Mouse (Mus musculus) lung, embryonic 16.5 days (tissue): ENCODE results near the gene Cfap43. TPM values are rescaled to one million over a fixed set of nuclear protein-coding genes. Genes with fewer than 3 reads are reported as not detected.
A peak's percentile ranks its signal among the peaks of the same experiment; 100 is the strongest.

Experiments
- ATAC-seq: fragments of 200-750 bp; cut with Nextera tagmentation; 2 replicates; pipeline ENCODE4 v1.8.0; 2017; ENCODE audit warnings: low read depth, mild to moderate bottlenecking, moderate library complexity
- H3K27ac ChIP-seq: fragments of 300-500 bp; sonication (generic); 2 replicates; pipeline ENCODE4 v1.5.1; 2014; ENCODE audit warnings: mild to moderate bottlenecking, control low read depth, low read length
- H3K27me3 ChIP-seq: fragments of 300-500 bp; sonication (generic); 2 replicates; pipeline ENCODE4 v1.6.1; 2014; ENCODE audit warnings: low read depth, low read length, mixed read lengths; ENCODE audit not compliant: control insufficient read depth, insufficient read depth
- H3K36me3 ChIP-seq: fragments of 300-500 bp; sonication (generic); 2 replicates; pipeline ENCODE4 v1.6.1; 2014; ENCODE audit warnings: low read length; ENCODE audit not compliant: control insufficient read depth, insufficient read depth
- H3K4me1 ChIP-seq: fragments of 300-500 bp; sonication (generic); replicated peaks from 2 replicates; pipeline ENCODE4 v1.6.1; 2014; ENCODE audit warnings: low read length, mixed read lengths; ENCODE audit not compliant: control insufficient read depth, insufficient read depth
- H3K4me2 ChIP-seq: fragments of 300-500 bp; sonication (generic); 2 replicates; pipeline ENCODE4 v1.6.1; 2014; ENCODE audit warnings: low read depth, low read length, control low read depth
- H3K4me3 ChIP-seq: fragments of 300-500 bp; sonication (generic); 2 replicates; pipeline ENCODE4 v1.5.1; 2014; ENCODE audit warnings: mild to moderate bottlenecking, low read length, control low read depth
- H3K9ac ChIP-seq: fragments of 300-500 bp; sonication (generic); 2 replicates; pipeline ENCODE4 v1.6.1; 2014; ENCODE audit warnings: low read length, control low read depth
- H3K9me3 ChIP-seq: fragments of 300-500 bp; sonication (generic); 2 replicates; pipeline ENCODE4 v1.6.1; 2016; ENCODE audit warnings: low read length; ENCODE audit not compliant: control insufficient read depth
- WGBS: fragments of 180-500 bp; shearing (Covaris S2); extraction: QIAGEN DNeasy Blood & Tissue Kit; methylation state at CpG from one replicate; pipeline ENCODE4 v1.1.7; 2014; 5-methylcytosine and 5-hydroxymethylcytosine counted together
- polyA plus RNA-seq: library from polyadenylated mRNA; unstranded; fragments of >200 nt; fragmentation: Nextera tagmentation; extraction: Ambion mirVana; gene quantifications from 2 replicates; pipeline ENCODE4 v1.2.1, GENCODE M21; 2015

Cfap43 gene
- polyA plus RNA-seq, 1 experiment from 2014 or later, result 1.7 TPM

GRCm38 (mm10) chr19:47918455-47919101, 509 bp downstream of the Cfap43 start:
- WGBS, result under 1% methylated on average over 29 of the region's 29 CpGs
- Histone ChIP-seq H3K27me3 (no peaks in the 10 kb centered on the region), H3K36me3 (no peaks in the 10 kb centered on the region), H3K4me1 (peaks cover 30% of the 10 kb centered on the region), H3K27ac (peak overlapping the region; percentile 97), H3K4me2 (peak overlapping the region; percentile 73), H3K4me3 (peak overlapping the region; percentile 89), H3K9ac (peak overlapping the region; percentile 91), H3K9me3 (no peaks in the 10 kb centered on the region)
- ATAC-seq, result peak; percentile 25; the same call in 1 of the 2 replicates

- Histone ChIP-seq H3K27me3 (no peaks in the 10 kb centered on the region), H3K9ac (peak overlapping the region; percentile 91), H3K36me3 (no peaks in the 10 kb centered on the region), H3K9me3 (no peaks in the 10 kb centered on the region), H3K4me2 (peak overlapping the region; percentile 73), H3K4me3 (peak overlapping the region; percentile 89), H3K4me1 (peaks cover 30% of the 10 kb centered on the region), H3K27ac (peak overlapping the region; percentile 97)
- 11% methylated on average over 9 of the region's 9 CpGs for WGBS
- no peak for ATAC-seq
These were observed 1.1 kb downstream of the Cfap43 start for GRCm38 (mm10) chr19:47918016-47918415.

- Histone ChIP-seq H3K9me3 (no peaks in the 10 kb centered on the region), H3K27ac (no peak overlapping the region), H3K36me3 (no peaks in the 10 kb centered on the region), H3K4me3 (peak overlapping the region; percentile 89), H3K9ac (peak overlapping the region; percentile 91), H3K4me1 (peaks cover 30% of the 10 kb centered on the region), H3K27me3 (no peaks in the 10 kb centered on the region), H3K4me2 (peak overlapping the region; percentile 73)
- WGBS, result 34% methylated on average over 4 of the region's 4 CpGs
- no peak for ATAC-seq
These were observed 1.7 kb downstream of the Cfap43 start for GRCm38 (mm10) chr19:47917396-47917795.

- Histone ChIP-seq H3K4me1 (peaks cover 28% of the 10 kb centered on the region), H3K27me3 (no peaks in the 10 kb centered on the region), H3K4me2 (no peak overlapping the region), H3K4me3 (no peak overlapping the region), H3K9ac (no peak overlapping the region), H3K27ac (no peak overlapping the region), H3K36me3 (no peaks in the 10 kb centered on the region), H3K9me3 (no peaks in the 10 kb centered on the region)
- 79% methylated on average over 4 of the region's 4 CpGs for WGBS
- ATAC-seq, result no peak
These were observed 3.8 kb downstream of the Cfap43 start for GRCm38 (mm10) chr19:47915251-47915650.

GRCm38 (mm10) chr19:47914191-47914590, 4.9 kb downstream of the Cfap43 start:
- no peak for ATAC-seq
- H3K4me3 ChIP-seq, result no peak overlapping the region
- no peak overlapping the region for H3K9ac ChIP-seq
- no peaks in the 10 kb centered on the region for H3K27me3 ChIP-seq
- no peaks in the 10 kb centered on the region for H3K36me3 ChIP-seq
- WGBS, result 88% methylated on average over 4 of the region's 4 CpGs
- H3K9me3 ChIP-seq, result no peaks in the 10 kb centered on the region
- no peak overlapping the region for H3K27ac ChIP-seq
- H3K4me2 ChIP-seq, result no peak overlapping the region
- peaks cover 33% of the 10 kb centered on the region for H3K4me1 ChIP-seq

GRCm38 (mm10) chr19:47913344-47913743, 5.7 kb downstream of the Cfap43 start:
- Histone ChIP-seq H3K27me3 (no peaks in the 10 kb centered on the region), H3K9me3 (no peaks in the 10 kb centered on the region), H3K36me3 (no peaks in the 10 kb centered on the region), H3K27ac (no peak overlapping the region), H3K4me3 (no peak overlapping the region), H3K9ac (no peak overlapping the region), H3K4me2 (no peak overlapping the region), H3K4me1 (peaks cover 38% of the 10 kb centered on the region)
- no peak for ATAC-seq
- 87% methylated on average over 7 of the region's 7 CpGs for WGBS

GRCm38 (mm10) chr19:47910751-47911150, 8.3 kb downstream of the Cfap43 start:
- H3K27ac ChIP-seq, result no peak overlapping the region
- no peak for ATAC-seq
- H3K9me3 ChIP-seq, result no peaks in the 10 kb centered on the region
- H3K27me3 ChIP-seq, result no peaks in the 10 kb centered on the region
- H3K9ac ChIP-seq, result no peak overlapping the region
- H3K4me2 ChIP-seq, result no peak overlapping the region
- H3K4me3 ChIP-seq, result no peak overlapping the region
- WGBS, result 75% methylated on average over 4 of the region's 4 CpGs
- H3K4me1 ChIP-seq, result peaks cover 19% of the 10 kb centered on the region
- no peaks in the 10 kb centered on the region for H3K36me3 ChIP-seq

GRCm38 (mm10) chr19:47910117-47910618, 8.9 kb downstream of the Cfap43 start:
- Histone ChIP-seq H3K4me3 (no peak overlapping the region), H3K9me3 (no peaks in the 10 kb centered on the region), H3K9ac (no peak overlapping the region; the same call in 1 of the 2 replicates), H3K27me3 (no peaks in the 10 kb centered on the region), H3K36me3 (no peaks in the 10 kb centered on the region), H3K4me2 (no peak overlapping the region; the same call in 1 of the 2 replicates), H3K27ac (peak overlapping the region; percentile 10; the same call in 1 of the 2 replicates), H3K4me1 (peaks cover 24% of the 10 kb centered on the region)
- ATAC-seq, result no peak
- WGBS, result 31% methylated on average over 4 of the region's 4 CpGs

GRCm38 (mm10) chr19:47909387-47910116, 9.5 kb downstream of the Cfap43 start:
- Histone ChIP-seq H3K4me3 (peak overlapping the region; percentile 21), H3K9me3 (no peaks in the 10 kb centered on the region), H3K4me2 (peak overlapping the region; percentile 37), H3K27ac (peak overlapping the region; percentile 39), H3K27me3 (no peaks in the 10 kb centered on the region), H3K9ac (peak overlapping the region; percentile 34), H3K36me3 (no peaks in the 10 kb centered on the region), H3K4me1 (peaks cover 27% of the 10 kb centered on the region)
- peak; percentile 75 for ATAC-seq
- 8% methylated on average over 10 of the region's 10 CpGs for WGBS
